Mouse (Mus musculus) CH12.LX (cell line): ENCODE results near the gene Ube2t.

Source experiments
- CTCF ChIP-seq, 2 experiments: IDR thresholded peaks in 1 of 2; conservative IDR thresholded peaks in 1 of 2; 2 replicates each; pipeline ENCODE4 v1.5.1; 2011 to 2012; ENCODE audit warnings: low read depth in 2 of 2, low read length in 2 of 2, improper control_type of control experiment in 1 of 2, inconsistent platforms in 1 of 2, mild to moderate bottlenecking in 1 of 2, moderate library complexity in 1 of 2
- EP300 ChIP-seq: IDR thresholded peaks from 2 replicates; pipeline ENCODE4 v1.6.1; 2011; ENCODE audit warnings: low read length, improper control_type of control experiment
- POLR2A ChIP-seq: IDR thresholded peaks from 2 replicates; pipeline ENCODE4 v1.6.1; 2011; ENCODE audit warnings: low read depth, mild to moderate bottlenecking, improper control_type of control experiment, low read length
- RAD21 ChIP-seq: IDR thresholded peaks from 2 replicates; pipeline ENCODE4 v1.6.1; 2011; ENCODE audit warnings: low read depth, mild to moderate bottlenecking, low read length, improper control_type of control experiment, moderate library complexity
- UBTF ChIP-seq: IDR thresholded peaks from 2 replicates; pipeline ENCODE4 v1.6.1; 2012; ENCODE audit warnings: low read depth, mild to moderate bottlenecking, inconsistent platforms, low read length, improper control_type of control experiment, moderate library complexity

DNA sequence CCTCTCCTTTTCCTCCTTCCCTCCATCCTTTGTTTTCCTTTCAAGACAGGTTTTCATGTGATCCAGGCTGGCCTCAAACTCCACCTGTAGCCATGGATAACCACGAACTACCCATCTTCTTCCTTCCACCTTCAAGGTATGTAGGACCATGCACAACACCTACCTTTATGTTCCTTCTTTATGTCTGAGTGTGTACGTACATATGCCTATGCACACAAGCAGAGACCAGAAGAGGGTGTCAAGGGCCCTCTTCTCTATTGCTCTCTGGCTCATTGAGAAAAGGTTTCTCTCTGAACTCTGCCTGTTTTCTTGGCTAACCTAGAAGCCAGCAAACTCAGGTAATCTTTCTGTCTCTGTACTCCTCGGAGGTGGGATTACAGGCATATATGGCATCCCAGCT, 32.4 kb downstream of the Ube2t start:
- TF ChIP-seq CTCF (conservative IDR thresholded peaks at IDR 0.05 in 1 of 2, IDR thresholded peaks at IDR 0.05 in 1 of 2; ENCODE audit: low read depth in 2 of 2, low read length in 2 of 2) (no peak), UBTF (no peak), POLR2A (no peak), EP300 (no peak), RAD21 (no peak)
